Mouse (Mus musculus) CH12.LX (cell line): ENCODE data around the gene Tcl1b1. TPM values are rescaled to one million over a fixed set of nuclear protein-coding genes. Genes with fewer than 3 reads are reported as not detected.
"Not testable (repeated sequence)": the region's sequence is repeated elsewhere in the genome, so short reads cannot be mapped to it uniquely, and the experiment has no call there.

Experiments
- DNase-seq: peaks from one replicate; pipeline ENCODE4 v3.0.0-alpha.2; 2013; ENCODE audit errors: extremely low read depth
- H3K27ac ChIP-seq: 2 replicates; pipeline ENCODE4 v1.5.1; 2012; ENCODE audit warnings: low read depth, mild to moderate bottlenecking, control low read depth, moderate library complexity; ENCODE audit not compliant: insufficient read depth
- H3K27me3 ChIP-seq: replicated peaks from 2 replicates; pipeline ENCODE3; 2012; ENCODE audit warnings: inconsistent platforms
- H3K36me3 ChIP-seq, 2 experiments: replicated peaks in 1 of 2; 2 replicates each; pipeline versions ENCODE3 to v1.6.1; 2012; ENCODE audit warnings: inconsistent platforms in 1 of 2, low read length in 1 of 2, mild to moderate bottlenecking in 1 of 2, mixed read lengths in 1 of 2, moderate library complexity in 1 of 2; ENCODE audit not compliant: control insufficient read depth in 1 of 2, insufficient read depth in 1 of 2
- H3K4me1 ChIP-seq, 2 experiments: 2 replicates each; pipeline ENCODE4 v1.6.1; 2012; ENCODE audit warnings: inconsistent platforms in 1 of 2, moderate library complexity in 1 of 2; ENCODE audit not compliant: insufficient read depth in 2 of 2, control insufficient read depth in 1 of 2
- H3K4me2 ChIP-seq: 2 replicates; pipeline ENCODE4 v1.6.1; 2012; ENCODE audit warnings: low read depth, mild to moderate bottlenecking, control low read depth; ENCODE audit not compliant: poor library complexity, insufficient read depth, severe bottlenecking
- H3K4me3 ChIP-seq, 3 experiments: fragments of 150-350 bp in 1 of 3; sonication (generic) in 1 of 3; replicated peaks in 1 of 3; 2 replicates each; pipeline versions ENCODE3 to v1.5.1; 2011 to 2012; ENCODE audit warnings: low read depth in 2 of 3, low read length in 2 of 3, mild to moderate bottlenecking in 2 of 3, moderate library complexity in 2 of 3, control low read depth in 1 of 3, improper control_type of control experiment in 1 of 3, inconsistent platforms in 1 of 3, mixed read lengths in 1 of 3; ENCODE audit not compliant: poor library complexity in 1 of 3
- H3K79me2 ChIP-seq: replicated peaks from 2 replicates; pipeline ENCODE4 v1.6.1; 2012; ENCODE audit warnings: mild to moderate bottlenecking, moderate library complexity; ENCODE audit not compliant: control insufficient read depth, poor library complexity, insufficient read depth, severe bottlenecking; ENCODE audit errors: extremely low read depth
- H3K9ac ChIP-seq: 2 replicates; pipeline ENCODE4 v1.6.1; 2012; ENCODE audit warnings: low read depth, mild to moderate bottlenecking, control low read depth, moderate library complexity; ENCODE audit not compliant: insufficient read depth
- H3K9me3 ChIP-seq: replicated peaks from 2 replicates; pipeline ENCODE3; 2012; ENCODE audit warnings: low read length, inconsistent platforms, mixed read lengths
- BHLHE40 ChIP-seq: IDR thresholded peaks from 2 replicates; pipeline ENCODE4 v1.6.1; 2011; ENCODE audit warnings: mild to moderate bottlenecking, low read depth, low read length, improper control_type of control experiment
- CHD1 ChIP-seq: IDR thresholded peaks from 2 replicates; pipeline ENCODE4 v1.6.1; 2012; ENCODE audit warnings: low read depth, low read length, improper control_type of control experiment, inconsistent platforms
- CHD2 ChIP-seq: IDR thresholded peaks from 2 replicates; pipeline ENCODE4 v1.6.1; 2011; ENCODE audit warnings: low read length, improper control_type of control experiment
- CTCF ChIP-seq, 2 experiments: IDR thresholded peaks in 1 of 2; conservative IDR thresholded peaks in 1 of 2; 2 replicates each; pipeline ENCODE4 v1.5.1; 2011 to 2012; ENCODE audit warnings: low read depth in 2 of 2, low read length in 2 of 2, improper control_type of control experiment in 1 of 2, inconsistent platforms in 1 of 2, mild to moderate bottlenecking in 1 of 2, moderate library complexity in 1 of 2
- E2F4 ChIP-seq: IDR thresholded peaks from 2 replicates; pipeline ENCODE4 v1.6.1; 2011; ENCODE audit warnings: low read depth, low read length, improper control_type of control experiment; ENCODE audit not compliant: insufficient replicate concordance
- ELF1 ChIP-seq: IDR thresholded peaks from 2 replicates; pipeline ENCODE4 v1.6.1; 2014; ENCODE audit warnings: low read depth, mild to moderate bottlenecking, inconsistent platforms, low read length, improper control_type of control experiment
- GABPA ChIP-seq: IDR thresholded peaks from 2 replicates; pipeline ENCODE4 v1.6.1; 2012; ENCODE audit warnings: low read depth, low read length, improper control_type of control experiment, inconsistent platforms; ENCODE audit not compliant: insufficient replicate concordance
- JUN ChIP-seq: IDR thresholded peaks from 2 replicates; pipeline ENCODE4 v1.6.1; 2011; ENCODE audit warnings: low read depth, mild to moderate bottlenecking, low read length, improper control_type of control experiment, moderate library complexity; ENCODE audit not compliant: insufficient read depth
- MAFK ChIP-seq: IDR thresholded peaks from 2 replicates; pipeline ENCODE4 v1.6.1; 2011; ENCODE audit warnings: low read length, improper control_type of control experiment; ENCODE audit not compliant: insufficient replicate concordance
- MAX ChIP-seq: IDR thresholded peaks from 2 replicates; pipeline ENCODE4 v1.6.1; 2011; ENCODE audit warnings: low read length, improper control_type of control experiment
- MXI1 ChIP-seq: IDR thresholded peaks from 2 replicates; pipeline ENCODE4 v1.6.1; 2011; ENCODE audit warnings: mild to moderate bottlenecking, low read depth, low read length, improper control_type of control experiment
- NELFE ChIP-seq: IDR thresholded peaks from 2 replicates; pipeline ENCODE4 v1.6.1; 2011; ENCODE audit warnings: low read depth, low read length, improper control_type of control experiment
- NRF1 ChIP-seq: IDR thresholded peaks from 2 replicates; pipeline ENCODE4 v1.6.1; 2014; ENCODE audit warnings: low read depth, mild to moderate bottlenecking, inconsistent platforms, low read length, improper control_type of control experiment, moderate library complexity
- POLR2AphosphoS2 ChIP-seq: IDR thresholded peaks from 2 replicates; pipeline ENCODE4 v1.6.1; 2011; ENCODE audit warnings: low read depth, low read length, improper control_type of control experiment
- RCOR1 ChIP-seq: conservative IDR thresholded peaks from 2 replicates; pipeline ENCODE4 v1.6.1; 2012; ENCODE audit warnings: low read depth, mild to moderate bottlenecking, inconsistent platforms, low read length, improper control_type of control experiment
- SIN3A ChIP-seq: IDR thresholded peaks from 2 replicates; pipeline ENCODE4 v1.6.1; 2012; ENCODE audit warnings: low read length, improper control_type of control experiment, inconsistent platforms
- USF1 ChIP-seq: IDR thresholded peaks from 2 replicates; pipeline ENCODE4 v1.6.1; 2014; ENCODE audit warnings: low read depth, mild to moderate bottlenecking, inconsistent platforms, low read length, improper control_type of control experiment
- USF2 ChIP-seq: conservative IDR thresholded peaks from 2 replicates; pipeline ENCODE4 v1.6.1; 2011; ENCODE audit warnings: low read depth, low read length, improper control_type of control experiment
- ZC3H11A ChIP-seq: IDR thresholded peaks from 2 replicates; pipeline ENCODE4 v1.6.1; 2012; ENCODE audit warnings: low read depth, mild to moderate bottlenecking, inconsistent platforms, low read length, improper control_type of control experiment
- ZNF384 ChIP-seq: IDR thresholded peaks from 2 replicates; pipeline ENCODE4 v1.6.1; 2012; ENCODE audit warnings: low read depth, low read length, improper control_type of control experiment, inconsistent platforms
- dilution Hi-C: fragments of 300-500 bp; cut with MboI; formaldehyde crosslinking; loops from 2 replicates; pipeline ENCODE4 v1.14.3; 2020; ENCODE audit warnings: low sequenced_read_pairs; ENCODE audit not compliant: extremely low pct_unique_long_range_greater_than_20kb, extremely low pct_ligation_motif_present
- in situ Hi-C: fragments of 300-500 bp; cut with MboI; formaldehyde crosslinking; loops from 3 replicates; pipeline ENCODE4 v1.14.3; 2019; ENCODE audit warnings: low sequenced_read_pairs, low pct_ligation_motif_present, low pct_unique_long_range_greater_than_20kb, mixed read lengths
- polyA plus RNA-seq: library from polyadenylated mRNA; unstranded; fragments of >175 nt; gene quantifications from 2 replicates; pipeline ENCODE4 v1.2.1, GENCODE M21; 2012; ENCODE audit warnings: low read depth; ENCODE audit not compliant: insufficient read length
- total RNA-seq, 2 experiments: library from RNA; depleted of rRNA; stranded (reverse); fragments of 300-350 nt in 1 of 2; fragments of >200 nt in 1 of 2; gene quantifications; 2 replicates each; pipeline ENCODE4 v1.2.3; 2012 to 2014

Gene Tcl1b1
- total and polyA plus RNA-seq, 3 experiments = not detected

DNA sequence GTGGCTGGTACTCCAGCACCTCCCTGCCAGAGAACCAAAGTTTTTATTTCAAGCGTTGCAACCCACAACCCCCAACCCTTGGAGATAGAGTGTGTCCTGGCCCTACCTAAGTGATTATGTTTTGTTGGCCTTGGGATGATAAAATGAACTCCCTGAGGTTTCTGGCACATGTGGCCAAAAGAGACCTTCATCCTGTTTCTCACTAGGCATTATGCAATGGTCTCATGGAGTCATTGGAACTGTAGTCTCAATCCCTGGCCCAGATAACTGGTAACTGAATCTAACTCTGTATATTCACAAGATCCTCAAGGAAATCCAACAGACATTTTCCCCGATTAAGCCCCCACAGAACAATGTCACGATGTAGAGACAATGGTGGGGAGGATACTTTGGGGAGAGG, 16.4 kb upstream of the Tcl1b1 start:
- Histone ChIP-seq H3K4me3 (no peak overlapping the region), H3K27ac (no peak overlapping the region), H3K36me3 (no peaks in the 10 kb centered on the region), H3K9ac (no peak overlapping the region), H3K9me3 (no peaks in the 10 kb centered on the region), H3K79me2 (no peaks in the 10 kb centered on the region), H3K27me3 (peaks cover 45% of the 10 kb centered on the region), H3K4me2 (no peak overlapping the region), H3K4me1 (no peaks in the 10 kb centered on the region)
- TF ChIP-seq MAX = no peak
- no peak for TF ChIP-seq USF2
- no peak for TF ChIP-seq RCOR1
- no peak for TF ChIP-seq GABPA
- no peak for TF ChIP-seq BHLHE40
- no peak for TF ChIP-seq SIN3A
- TF ChIP-seq CHD1 = no peak
- no peak for TF ChIP-seq MXI1
- TF ChIP-seq ELF1 = no peak
- TF ChIP-seq NELFE = no peak
- TF ChIP-seq CHD2 = no peak
- TF ChIP-seq E2F4 = no peak
- no peak for TF ChIP-seq ZNF384
- TF ChIP-seq JUN = no peak
- no peak for TF ChIP-seq MAFK
- no peak for TF ChIP-seq NRF1
- no peak for TF ChIP-seq USF1
- TF ChIP-seq ZC3H11A = no peak
- no peak for TF ChIP-seq POLR2AphosphoS2
- no peak for TF ChIP-seq CTCF (conservative IDR thresholded peaks at IDR 0.05 in 1 of 2, IDR thresholded peaks at IDR 0.05 in 1 of 2; ENCODE audit: low read depth in 2 of 2, low read length in 2 of 2)
- dilution Hi-C loops = no loop called here
- in situ Hi-C loops = no loop called here
- no peak for DNase-seq

DNA sequence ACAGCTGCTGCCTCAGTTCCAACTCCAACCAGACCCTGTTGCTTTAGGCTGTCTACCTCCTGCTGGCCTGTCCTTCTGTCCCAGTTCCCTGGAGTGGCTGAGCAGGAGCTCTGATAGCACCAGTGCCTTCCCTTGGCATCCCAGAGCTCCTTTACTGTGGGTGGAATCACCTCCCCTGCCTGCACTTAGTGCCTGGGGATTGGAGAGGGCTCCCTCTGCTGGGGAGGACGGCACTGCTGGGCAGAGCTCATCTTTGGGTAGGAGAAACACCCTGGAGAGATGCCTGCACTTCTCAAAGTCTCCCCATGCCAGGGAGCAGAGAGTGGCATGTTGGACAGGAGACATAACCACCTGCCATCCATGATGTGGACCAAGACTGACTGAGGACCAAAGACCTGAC, 14.6 kb upstream of the Tcl1b1 start:
- H3K36me3 ChIP-seq, in situ Hi-C loops, H3K4me3 ChIP-seq, H3K4me2 ChIP-seq, H3K4me1 ChIP-seq, H3K27ac ChIP-seq, H3K79me2 ChIP-seq, dilution Hi-C loops, H3K9ac ChIP-seq, H3K9me3 ChIP-seq, DNase-seq: not testable (repeated sequence)
- H3K27me3 ChIP-seq = peaks cover 42% of the 10 kb centered on the region
